In the genomic region with DNA sequence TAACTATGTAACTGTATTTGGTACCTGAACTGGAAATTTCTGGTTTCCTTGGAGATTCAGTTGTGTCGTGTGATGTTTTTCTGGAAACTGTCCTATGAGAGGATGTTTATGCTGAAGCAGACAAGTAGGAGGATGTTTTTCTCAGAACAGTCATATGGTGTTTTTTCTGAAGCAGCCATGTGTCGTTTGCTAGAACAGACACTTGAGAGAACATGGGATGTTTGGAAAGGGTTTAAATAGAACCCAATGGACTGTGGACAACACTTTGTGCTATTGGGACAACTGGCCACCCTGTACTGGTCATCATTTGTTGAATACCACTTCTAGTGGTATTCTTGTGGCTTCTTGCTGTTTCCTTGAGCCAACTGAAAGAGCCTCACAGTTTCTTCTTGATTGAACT, we compare ENCODE assay signal across 14 mouse cellular contexts. TPM values are rescaled to one million over a fixed set of nuclear protein-coding genes. Genes with fewer than 3 reads are reported as not detected.
A peak's percentile ranks its signal among the peaks of the same experiment; 100 is the strongest.
DNase-seq lines count a peak whose midpoint lies in the region; ATAC-seq and TF ChIP-seq lines count a peak whose summit lies in the region.
"Had no signal": no experiment of that assay in that cellular context is flagged by ENCODE, and none has a peak within 500 bp of the region (broad histone marks: within the 10 kb centered on the region; RNA-seq: fewer than 3 reads in every experiment).

A gene (plus strand): TSS at position 193 of the 400 bp plus-strand sequence.

- intact Hi-C loops in left cerebral cortex, adult 2 months (cut with DNase I), result no loop called here

- H3K4me1 ChIP-seq in spleen, adult 2 months (ENCODE audit: control insufficient read depth, insufficient read depth, insufficient read length), result peaks cover 1% of the 10 kb centered on the region; the same call in 1 of the 2 replicates
- no peaks in the 10 kb centered on the region for H3K4me1 ChIP-seq in neural tube, embryonic 15.5 days
- H3K4me1 ChIP-seq: liver, embryonic 15.5 days had no signal

- no peak within 1 kb of the TSS for H3K4me2 ChIP-seq in neural tube, embryonic 15.5 days
- H3K4me2 ChIP-seq: liver, embryonic 15.5 days had no signal

- H3K9me3 ChIP-seq in neural tube, embryonic 15.5 days (replicated peaks), result no peaks in the 10 kb centered on the region
- H3K9me3 ChIP-seq: liver, embryonic 15.5 days had no signal

- TF ChIP-seq POLR2A in spleen, adult 2 months (IDR thresholded peaks at IDR 0.05; ENCODE audit: low read depth, low read length), result peak; percentile 12; the same call in 1 of the 2 replicates

- peak within 1 kb of the TSS; percentile 98 for H3K27ac ChIP-seq in spleen, adult 2 months (ENCODE audit: insufficient read depth, low read length)
- H3K27ac ChIP-seq in left cerebral cortex, adult 2 months, result peak within 1 kb of the TSS; percentile 70
- no peak within 1 kb of the TSS for H3K27ac ChIP-seq in neural tube, embryonic 15.5 days (replicated peaks)
- H3K27ac ChIP-seq: liver, embryonic 15.5 days had no signal

- no peak for ATAC-seq in neural tube, embryonic 15.5 days (ENCODE audit: low FRiP score)
- ATAC-seq: forebrain, embryonic 16.5 days had no signal

- 16% methylated on average over 2 of the region's 2 CpGs for WGBS in spleen, adult 2 months
- WGBS in neural tube, embryonic 15.5 days, result 83% methylated on average over 2 of the region's 2 CpGs

- peak in 1 of 2 experiments; percentile 76 for DNase-seq in spleen, adult 2 months (ENCODE audit: low read depth in 1 of 2, low spot score in 2 of 2)
- DNase-seq in spleen, postnatal 4 days (ENCODE audit: low spot score in 2 of 2), result no peak
- DNase-seq in brain, adult 2 months (ENCODE audit: low read depth, low spot score), result peak; percentile 76
- no peak for DNase-seq in left cerebral cortex, adult 2 months (ENCODE audit: extremely low spot score in 1 of 2, low spot score in 2 of 2)
- DNase-seq in splenic B cell, adult 2 months (ENCODE audit: low read depth, low spot score), result peak; percentile 79
- no peak for DNase-seq in cerebellum, adult 11 months
- no peak for DNase-seq in adrenal gland, adult 8-10 months
- DNase-seq: heart, adult 11 months; heart, postnatal 4 days; kidney, adult 11 months had no signal

- H3K36me3 ChIP-seq in spleen, adult 2 months (ENCODE audit: control insufficient read depth, insufficient read depth, low read length), result peaks cover 4% of the 10 kb centered on the region
- H3K36me3 ChIP-seq in splenic B cell, adult 2 months (ENCODE audit: control insufficient read depth, insufficient read depth, low read length, poor library complexity, severe bottlenecking), result peaks cover 2% of the 10 kb centered on the region; the same call in 1 of the 2 replicates
- no peaks in the 10 kb centered on the region for H3K36me3 ChIP-seq in neural tube, embryonic 15.5 days
- H3K36me3 ChIP-seq: liver, embryonic 15.5 days had no signal

- no peak for TF ChIP-seq CTCF in spleen, adult 2 months (IDR thresholded peaks at IDR 0.05; ENCODE audit: extremely low read depth, insufficient read depth, insufficient read length, insufficient replicate concordance)
- no peak for TF ChIP-seq CTCF in left cerebral cortex, adult 2 months (IDR thresholded peaks at IDR 0.05)

- H3K4me3 ChIP-seq in spleen, adult 2 months (ENCODE audit: extremely low read depth, insufficient read depth, insufficient read length), result peak within 1 kb of the TSS; percentile 61
- no peak within 1 kb of the TSS for H3K4me3 ChIP-seq in left cerebral cortex, adult 2 months
- no peak within 1 kb of the TSS for H3K4me3 ChIP-seq in neural tube, embryonic 15.5 days (replicated peaks)
- H3K4me3 ChIP-seq: liver, embryonic 15.5 days had no signal

- no peak within 1 kb of the TSS for H3K9ac ChIP-seq in neural tube, embryonic 15.5 days (replicated peaks)
- H3K9ac ChIP-seq: liver, embryonic 15.5 days had no signal

- H3K27me3 ChIP-seq in spleen, adult 2 months (ENCODE audit: control insufficient read depth, insufficient read depth, low read length), result no peaks in the 10 kb centered on the region
- H3K27me3 ChIP-seq in splenic B cell, adult 2 months (ENCODE audit: control insufficient read depth, insufficient read depth, low read length, poor library complexity, severe bottlenecking), result no peaks in the 10 kb centered on the region
- no peaks in the 10 kb centered on the region for H3K27me3 ChIP-seq in neural tube, embryonic 15.5 days (replicated peaks)
- H3K27me3 ChIP-seq: liver, embryonic 15.5 days had no signal

RNA-seq across cellular contexts. Expression of the gene that starts here (rescaled TPM):
- polyA plus RNA-seq in spleen, adult 2 months (2012; rRNA removed), result 35.9 and 38.1 TPM in 2 replicates
- 1 to 10 TPM; 1.3 to 1.5 TPM for total RNA-seq in left cerebral cortex, adult 2 months (2021)
- polyA plus RNA-seq in neural tube, embryonic 15.5 days (2015; fragmentation: Nextera tagmentation; extraction: Ambion mirVana), result 0.13 TPM in 1 of 2 replicates, not detected in the other
- total RNA-seq in adrenal gland, adult 8-10 months (2022), result under 1 TPM; 0.22 to 0.89 (median 0.35) TPM
- total RNA-seq: heart, postnatal 4 days had no signal
- polyA plus RNA-seq: embryonic facial prominence, embryonic 14.5 days; forebrain, embryonic 16.5 days had no signal

Comparison
In these comparisons a context has a peak if more than half of its experiments do, and no peak if none do; other contexts are left out.
1. RNA of the gene that starts here (polyA plus RNA-seq): 35.9 to 38.1 TPM in spleen, adult 2 months; 0.13 TPM in neural tube, embryonic 15.5 days; every median in the first group is over 10 times any median in the second.
2. DNase-seq: peak in brain, adult 2 months (single experiment) and splenic B cell, adult 2 months (single experiment); none in spleen, postnatal 4 days (0 of 2), left cerebral cortex, adult 2 months (0 of 2), cerebellum, adult 11 months (single experiment) and adrenal gland, adult 8-10 months (single experiment).